Mouse (Mus musculus) kidney, embryonic 15.5 days (tissue): ENCODE measurements around the gene Tbxas1. TPM values are rescaled to one million over a fixed set of nuclear protein-coding genes. Genes with fewer than 3 reads are reported as not detected.

Experiments
- ATAC-seq: fragments of 200-750 bp; cut with Nextera tagmentation; replicated peaks from 2 replicates; pipeline ENCODE4 v1.8.0; 2017; ENCODE audit warnings: moderate TSS enrichment; ENCODE audit not compliant: low FRiP score
- H3K27ac ChIP-seq: fragments of 300-500 bp; sonication (generic); 2 replicates; pipeline ENCODE4 v1.5.1; 2015; ENCODE audit warnings: mild to moderate bottlenecking, inconsistent platforms
- H3K27me3 ChIP-seq: fragments of 300-500 bp; sonication (generic); 2 replicates; pipeline ENCODE4 v1.6.1; 2015; ENCODE audit warnings: inconsistent platforms
- H3K36me3 ChIP-seq: fragments of 300-500 bp; sonication (generic); 2 replicates; pipeline ENCODE4 v1.6.1; 2015; ENCODE audit warnings: inconsistent platforms
- H3K4me1 ChIP-seq: fragments of 300-500 bp; sonication (generic); 2 replicates; pipeline ENCODE4 v1.6.1; 2015; ENCODE audit warnings: inconsistent platforms
- H3K4me2 ChIP-seq: fragments of 300-500 bp; sonication (generic); 2 replicates; pipeline ENCODE4 v1.6.1; 2015; ENCODE audit warnings: moderate library complexity, mild to moderate bottlenecking, inconsistent platforms
- H3K4me3 ChIP-seq: fragments of 300-500 bp; sonication (generic); replicated peaks from 2 replicates; pipeline ENCODE4 v1.5.1; 2015; ENCODE audit warnings: mild to moderate bottlenecking, inconsistent platforms
- H3K9ac ChIP-seq: fragments of 300-500 bp; sonication (generic); 2 replicates; pipeline ENCODE4 v1.6.1; 2015; ENCODE audit warnings: mild to moderate bottlenecking, inconsistent platforms
- H3K9me3 ChIP-seq: fragments of 300-500 bp; sonication (generic); replicated peaks from 2 replicates; pipeline ENCODE4 v1.6.1; 2016; ENCODE audit warnings: inconsistent platforms
- WGBS: fragments of 180-500 bp; shearing (Covaris S2); methylation state at CpG from one replicate; pipeline ENCODE4 v1.1.7; 2015; ENCODE audit warnings: mixed read lengths; 5-methylcytosine and 5-hydroxymethylcytosine counted together
- polyA plus RNA-seq: library from polyadenylated mRNA; unstranded; fragments of >200 nt; fragmentation: Nextera tagmentation; extraction: Ambion mirVana; gene quantifications from 2 replicates; pipeline ENCODE4 v1.2.1, GENCODE M21; 2015

Gene Tbxas1
- polyA plus RNA-seq, 1 experiment from 2014 or later: 6.4 TPM

GRCm38 (mm10) chr6:38917415-38917814 is 42.2 kb downstream of the Tbxas1 start:
- Histone ChIP-seq H3K36me3 (no peaks in the 10 kb centered on the region), H3K4me3 (no peak overlapping the region), H3K9ac (no peak overlapping the region), H3K4me2 (no peak overlapping the region), H3K27me3 (no peaks in the 10 kb centered on the region), H3K27ac (peak overlapping the region; percentile 84), H3K9me3 (no peaks in the 10 kb centered on the region), H3K4me1 (peaks cover 42% of the 10 kb centered on the region)
- 42% methylated on average over 3 of the region's 3 CpGs for WGBS
- 0 out of 2 replicates have a peak, but pooled peaks have one; percentile 12 for ATAC-seq

GRCm38 (mm10) chr6:38918728-38919127 is 43.5 kb downstream of the Tbxas1 start:
- H3K27me3 ChIP-seq: no peaks in the 10 kb centered on the region
- ATAC-seq: no peak
- H3K36me3 ChIP-seq: no peaks in the 10 kb centered on the region
- H3K9ac ChIP-seq: no peak overlapping the region
- 69% methylated on average over 4 of the region's 4 CpGs for whole genome bisulfite sequencing
- H3K4me1 ChIP-seq: peaks cover 43% of the 10 kb centered on the region
- H3K4me3 ChIP-seq: no peak overlapping the region
- no peak overlapping the region for H3K4me2 ChIP-seq
- no peaks in the 10 kb centered on the region for H3K9me3 ChIP-seq
- H3K27ac ChIP-seq: peak overlapping the region; percentile 84

GRCm38 (mm10) chr6:38919135-38919740 is 44.0 kb downstream of the Tbxas1 start:
- no peaks in the 10 kb centered on the region for H3K9me3 ChIP-seq
- H3K4me1 ChIP-seq: peaks cover 43% of the 10 kb centered on the region
- H3K27ac ChIP-seq: peak overlapping the region; percentile 86
- H3K36me3 ChIP-seq: no peaks in the 10 kb centered on the region
- no peak overlapping the region for H3K9ac ChIP-seq
- no peaks in the 10 kb centered on the region for H3K27me3 ChIP-seq
- ATAC-seq: peak; percentile 68
- H3K4me2 ChIP-seq: 0 out of 2 replicates have a peak overlapping the region, but pooled peaks have one; percentile 7
- no peak overlapping the region for H3K4me3 ChIP-seq
- 61% methylated on average over 14 of the region's 14 CpGs for WGBS

- Histone ChIP-seq H3K27me3 (no peaks in the 10 kb centered on the region), H3K9ac (no peak overlapping the region), H3K36me3 (no peaks in the 10 kb centered on the region), H3K27ac (peak overlapping the region; percentile 86), H3K4me2 (no peak overlapping the region), H3K9me3 (no peaks in the 10 kb centered on the region), H3K4me3 (no peak overlapping the region), H3K4me1 (peaks cover 43% of the 10 kb centered on the region)
- WGBS: 74% methylated on average over 6 of the region's 6 CpGs
- ATAC-seq: no peak
Measured at GRCm38 (mm10) chr6:38920141-38920540, 44.9 kb downstream of the Tbxas1 start.

GRCm38 (mm10) chr6:38921095-38921809 is 46.0 kb downstream of the Tbxas1 start:
- Histone ChIP-seq H3K27me3 (no peaks in the 10 kb centered on the region), H3K4me3 (no peak overlapping the region), H3K4me2 (no peak overlapping the region), H3K36me3 (no peaks in the 10 kb centered on the region), H3K4me1 (peaks cover 43% of the 10 kb centered on the region), H3K9me3 (no peaks in the 10 kb centered on the region), H3K27ac (peak overlapping the region; percentile 86), H3K9ac (no peak overlapping the region)
- peak; percentile 44 for ATAC-seq
- WGBS: 55% methylated on average over 17 of the region's 17 CpGs

GRCm38 (mm10) chr6:38921810-38922116 is 46.6 kb downstream of the Tbxas1 start:
- no peaks in the 10 kb centered on the region for H3K27me3 ChIP-seq
- no peaks in the 10 kb centered on the region for H3K36me3 ChIP-seq
- ATAC-seq: no peak
- H3K4me1 ChIP-seq: peaks cover 46% of the 10 kb centered on the region
- WGBS: 90% methylated on average over 8 of the region's 8 CpGs
- H3K9me3 ChIP-seq: no peaks in the 10 kb centered on the region
- peak overlapping the region; percentile 86 for H3K27ac ChIP-seq
- no peak overlapping the region for H3K4me2 ChIP-seq
- no peak overlapping the region for H3K9ac ChIP-seq
- H3K4me3 ChIP-seq: no peak overlapping the region

- Histone ChIP-seq H3K27ac (no peak overlapping the region), H3K27me3 (no peaks in the 10 kb centered on the region), H3K4me3 (no peak overlapping the region), H3K9me3 (no peaks in the 10 kb centered on the region), H3K9ac (no peak overlapping the region), H3K4me2 (no peak overlapping the region), H3K36me3 (no peaks in the 10 kb centered on the region), H3K4me1 (peaks cover 45% of the 10 kb centered on the region)
- no peak for ATAC-seq
- WGBS: 68% methylated on average over 2 of the region's 2 CpGs
Measured at GRCm38 (mm10) chr6:38922517-38922916, 47.3 kb downstream of the Tbxas1 start.

GRCm38 (mm10) chr6:38923450-38923849 is 48.2 kb downstream of the Tbxas1 start:
- no peak overlapping the region for H3K27ac ChIP-seq

GRCm38 (mm10) chr6:38923870-38924817 is 48.9 kb downstream of the Tbxas1 start:
- Histone ChIP-seq H3K27ac (no peak overlapping the region), H3K27me3 (no peaks in the 10 kb centered on the region), H3K9me3 (no peaks in the 10 kb centered on the region), H3K4me3 (no peak overlapping the region), H3K9ac (no peak overlapping the region), H3K4me1 (peaks cover 34% of the 10 kb centered on the region), H3K36me3 (no peaks in the 10 kb centered on the region), H3K4me2 (no peak overlapping the region)
- 91% methylated on average over 18 of the region's 18 CpGs for WGBS
- peak; percentile 57; the same call in 1 of the 2 replicates for ATAC-seq

More at GRCm38 (mm10) chr6:38923450-38923849, 48.2 kb downstream of the Tbxas1 start:
- WGBS: 91% methylated on average over 4 of the region's 4 CpGs
- Histone ChIP-seq H3K4me1 (peaks cover 36% of the 10 kb centered on the region), H3K9me3 (no peaks in the 10 kb centered on the region), H3K36me3 (no peaks in the 10 kb centered on the region), H3K4me2 (no peak overlapping the region), H3K4me3 (no peak overlapping the region), H3K9ac (no peak overlapping the region), H3K27me3 (no peaks in the 10 kb centered on the region)
- no peak for ATAC-seq

GRCm38 (mm10) chr6:38925719-38926118 is 50.5 kb downstream of the Tbxas1 start:
- Histone ChIP-seq H3K4me2 (peak overlapping the region; percentile 47), H3K9ac (no peak overlapping the region), H3K4me1 (peaks cover 26% of the 10 kb centered on the region), H3K36me3 (no peaks in the 10 kb centered on the region), H3K9me3 (no peaks in the 10 kb centered on the region), H3K27me3 (no peaks in the 10 kb centered on the region), H3K4me3 (peak overlapping the region; percentile 13; the same call in 1 of the 2 replicates), H3K27ac (no peak overlapping the region)
- 62% methylated on average over 7 of the region's 7 CpGs for WGBS
- ATAC-seq: no peak

- Histone ChIP-seq H3K4me1 (peaks cover 21% of the 10 kb centered on the region), H3K36me3 (no peaks in the 10 kb centered on the region), H3K4me3 (peak overlapping the region; percentile 13; the same call in 1 of the 2 replicates), H3K9ac (no peak overlapping the region), H3K27ac (peak overlapping the region; percentile 41), H3K9me3 (0 out of 2 replicates have a peak, but pooled peaks cover under 1% of the 10 kb centered on the region), H3K4me2 (peak overlapping the region; percentile 47), H3K27me3 (no peaks in the 10 kb centered on the region)
- WGBS: 64% methylated on average over 28 of the region's 28 CpGs
- ATAC-seq: no peak; the same call in 1 of the 2 replicates
Measured at GRCm38 (mm10) chr6:38926135-38926962, 51.1 kb downstream of the Tbxas1 start.
